Mouse (Mus musculus): ENCODE results near the gene Slc17a1. TPM values are rescaled to one million over a fixed set of nuclear protein-coding genes. Genes with fewer than 3 reads are reported as not detected.

Slc17a1 gene
- polyA plus RNA-seq, 1 experiment from 2014 or later: not detected

DNA sequence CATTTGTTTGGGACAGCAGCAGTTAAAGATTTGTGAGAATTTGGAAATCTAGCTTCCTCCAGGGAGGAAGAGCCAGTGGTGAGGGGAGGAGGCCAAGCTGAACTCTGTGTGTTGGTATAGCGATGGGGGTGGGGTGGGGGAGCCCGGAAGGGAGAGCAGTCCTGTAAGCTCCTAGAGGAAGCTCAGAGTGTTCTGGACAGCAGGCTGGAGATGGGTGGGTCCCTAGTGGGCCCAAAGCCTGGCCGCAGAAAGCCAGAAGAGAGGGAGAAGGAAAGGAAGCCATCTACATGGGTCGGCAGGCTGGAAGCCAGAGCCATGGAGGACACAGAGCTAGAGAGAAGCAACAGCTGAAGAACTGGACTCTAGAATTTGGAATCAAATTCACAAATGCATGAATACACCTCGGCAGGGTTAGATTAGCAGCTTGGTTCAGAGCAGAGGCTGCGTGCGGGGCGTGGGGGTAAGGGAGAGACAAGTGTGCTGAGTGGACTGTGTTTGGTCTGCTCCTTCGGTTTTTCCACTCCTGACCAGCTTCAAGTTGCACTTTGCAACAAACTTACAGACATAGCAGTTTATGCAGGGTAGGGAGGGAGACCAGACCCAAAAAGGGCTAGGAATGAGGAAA, 1.4 kb upstream of the Slc17a1 start:
- Histone ChIP-seq H3K9me3 (replicated peaks) (no peaks in the 10 kb centered on the region), H3K9ac (no peak overlapping the region), H3K4me3 (no peak overlapping the region), H3K27ac (no peak overlapping the region), H3K4me2 (replicated peaks) (no peak overlapping the region), H3K27me3 (no peaks in the 10 kb centered on the region), H3K4me1 (no peaks in the 10 kb centered on the region), H3K36me3 (no peaks in the 10 kb centered on the region)
- WGBS: 82% methylated on average over 9 of the region's 9 CpGs
- ATAC-seq (ENCODE audit: low FRiP score): no peak

GRCm38 (mm10) chr13:23867000-23867399, 550 bp upstream of the Slc17a1 start:
- Histone ChIP-seq H3K4me1 (no peaks in the 10 kb centered on the region), H3K36me3 (no peaks in the 10 kb centered on the region), H3K4me2 (replicated peaks) (no peak overlapping the region), H3K27me3 (no peaks in the 10 kb centered on the region), H3K27ac (no peak overlapping the region), H3K9ac (no peak overlapping the region), H3K9me3 (replicated peaks) (no peaks in the 10 kb centered on the region), H3K4me3 (no peak overlapping the region)
- no peak for ATAC-seq (ENCODE audit: low FRiP score)
- whole genome bisulfite sequencing: 92% methylated on average over 6 of the region's 6 CpGs

- H3K36me3 ChIP-seq: no peaks in the 10 kb centered on the region
- ATAC-seq (ENCODE audit: low FRiP score): no peak
- no peak overlapping the region for H3K4me2 ChIP-seq (replicated peaks)
- H3K27ac ChIP-seq: no peak overlapping the region
- WGBS: 88% methylated on average over 8 of the region's 8 CpGs
- H3K9me3 ChIP-seq (replicated peaks): no peaks in the 10 kb centered on the region
- H3K9ac ChIP-seq: no peak overlapping the region
- no peaks in the 10 kb centered on the region for H3K27me3 ChIP-seq
- no peak overlapping the region for H3K4me3 ChIP-seq
- H3K4me1 ChIP-seq: no peaks in the 10 kb centered on the region
These were observed 1.4 kb downstream of the Slc17a1 start for GRCm38 (mm10) chr13:23868790-23869533.

DNA sequence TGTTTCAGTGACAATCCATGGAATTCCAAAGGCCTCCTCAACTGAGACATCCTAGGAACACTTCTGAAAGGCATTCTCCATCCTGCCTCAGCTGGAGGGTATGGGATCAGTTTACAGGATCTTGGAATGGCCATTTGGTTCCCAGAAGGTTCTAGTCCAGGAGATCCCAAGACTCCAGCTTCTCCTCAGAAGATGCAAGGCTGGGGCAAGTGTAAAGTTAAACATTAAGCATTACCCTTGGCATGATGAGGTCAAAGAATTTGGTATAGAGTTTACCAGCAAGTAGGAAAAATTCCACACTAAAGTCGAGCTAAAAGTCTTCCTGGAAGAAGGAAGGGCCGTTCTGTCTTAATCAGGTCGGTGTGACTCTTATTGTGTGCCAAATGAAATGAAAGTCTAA, 2.4 kb downstream of the Slc17a1 start:
- Histone ChIP-seq H3K9ac (no peak overlapping the region), H3K27ac (no peak overlapping the region), H3K27me3 (no peaks in the 10 kb centered on the region), H3K36me3 (no peaks in the 10 kb centered on the region), H3K9me3 (replicated peaks) (no peaks in the 10 kb centered on the region), H3K4me3 (no peak overlapping the region), H3K4me1 (no peaks in the 10 kb centered on the region), H3K4me2 (replicated peaks) (no peak overlapping the region)
- WGBS: 89% methylated on average over 3 of the region's 3 CpGs
- no peak for ATAC-seq (ENCODE audit: low FRiP score)

DNA sequence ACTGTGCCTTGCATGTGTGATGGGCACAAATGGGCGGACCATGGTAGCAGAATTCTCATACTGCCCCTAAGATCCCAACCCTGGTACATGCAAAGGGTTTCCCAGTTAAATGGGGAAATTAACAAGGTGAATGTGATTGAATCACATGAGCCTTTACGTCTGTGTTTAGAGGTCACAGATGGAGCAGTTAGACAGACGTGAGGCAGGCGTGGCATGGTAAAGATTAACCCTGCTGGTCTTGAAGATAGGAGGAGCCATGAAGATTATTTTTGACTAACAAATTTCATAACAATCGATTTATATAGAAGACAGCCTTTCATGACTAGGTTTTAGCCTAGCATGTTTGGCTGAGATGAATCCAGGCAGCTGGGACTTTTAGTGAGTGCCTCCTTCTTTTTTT, 5.6 kb downstream of the Slc17a1 start:
- H3K4me1 ChIP-seq: no peaks in the 10 kb centered on the region
- H3K9me3 ChIP-seq (replicated peaks): no peaks in the 10 kb centered on the region
- no peak overlapping the region for H3K4me3 ChIP-seq
- H3K27ac ChIP-seq: no peak overlapping the region
- H3K36me3 ChIP-seq: no peaks in the 10 kb centered on the region
- ATAC-seq (ENCODE audit: low FRiP score): no peak
- no peaks in the 10 kb centered on the region for H3K27me3 ChIP-seq
- no peak overlapping the region for H3K9ac ChIP-seq
- 83% methylated on average over 5 of the region's 5 CpGs for WGBS
- no peak overlapping the region for H3K4me2 ChIP-seq (replicated peaks)

DNA sequence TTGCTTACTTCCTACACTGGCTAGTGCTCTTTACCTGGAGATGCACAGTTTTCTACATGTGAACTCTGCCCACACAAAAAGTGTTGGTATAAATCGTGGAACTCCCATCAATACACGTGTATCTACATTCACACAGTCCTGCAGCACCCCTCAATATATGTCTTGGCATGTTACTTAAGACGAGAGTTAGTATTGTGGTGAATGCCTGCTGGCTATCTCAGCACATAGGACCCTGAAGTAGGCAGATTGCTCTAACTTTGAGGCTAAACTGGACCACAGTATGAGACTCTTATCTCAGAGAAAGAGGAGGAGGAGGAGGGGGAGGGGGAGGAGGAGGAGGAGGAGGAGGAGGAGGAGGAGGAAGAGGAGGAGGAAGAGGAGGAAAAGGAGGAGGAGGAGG, 11.6 kb downstream of the Slc17a1 start:
- H3K9ac ChIP-seq: no peak overlapping the region
- no peak overlapping the region for H3K4me3 ChIP-seq
- no peaks in the 10 kb centered on the region for H3K9me3 ChIP-seq (replicated peaks)
- H3K4me2 ChIP-seq (replicated peaks): no peak overlapping the region
- no peak overlapping the region for H3K27ac ChIP-seq
- H3K27me3 ChIP-seq: no peaks in the 10 kb centered on the region
- H3K36me3 ChIP-seq: no peaks in the 10 kb centered on the region
- ATAC-seq (ENCODE audit: low FRiP score): no peak
- no peaks in the 10 kb centered on the region for H3K4me1 ChIP-seq
- 79% methylated on average over 3 of the region's 3 CpGs for WGBS

DNA sequence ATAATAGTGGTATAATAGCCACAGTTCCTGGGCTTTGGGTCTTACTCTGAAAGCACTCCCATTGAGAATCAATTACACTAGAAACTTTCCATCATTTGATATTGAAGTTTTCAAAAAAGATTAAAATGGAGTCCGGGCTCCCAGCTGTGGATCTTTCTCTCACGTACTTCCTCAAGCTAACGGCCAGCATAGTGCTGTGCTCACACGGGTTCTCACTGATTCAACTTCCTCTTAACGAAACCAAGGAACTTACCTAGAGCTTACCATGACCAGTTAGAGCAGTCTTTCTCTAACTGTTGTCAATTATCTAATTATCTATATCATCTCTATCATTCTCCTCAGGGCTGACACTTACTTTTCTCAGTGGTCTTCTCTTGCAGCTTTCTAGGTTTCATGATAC, 12.1 kb downstream of the Slc17a1 start:
- WGBS: 92% methylated on average over 5 of the region's 5 CpGs
- Histone ChIP-seq H3K4me3 (no peak overlapping the region), H3K36me3 (no peaks in the 10 kb centered on the region), H3K27ac (no peak overlapping the region), H3K9me3 (replicated peaks) (no peaks in the 10 kb centered on the region), H3K4me2 (replicated peaks) (no peak overlapping the region), H3K4me1 (no peaks in the 10 kb centered on the region), H3K27me3 (no peaks in the 10 kb centered on the region), H3K9ac (no peak overlapping the region)
- ATAC-seq (ENCODE audit: low FRiP score): no peak

DNA sequence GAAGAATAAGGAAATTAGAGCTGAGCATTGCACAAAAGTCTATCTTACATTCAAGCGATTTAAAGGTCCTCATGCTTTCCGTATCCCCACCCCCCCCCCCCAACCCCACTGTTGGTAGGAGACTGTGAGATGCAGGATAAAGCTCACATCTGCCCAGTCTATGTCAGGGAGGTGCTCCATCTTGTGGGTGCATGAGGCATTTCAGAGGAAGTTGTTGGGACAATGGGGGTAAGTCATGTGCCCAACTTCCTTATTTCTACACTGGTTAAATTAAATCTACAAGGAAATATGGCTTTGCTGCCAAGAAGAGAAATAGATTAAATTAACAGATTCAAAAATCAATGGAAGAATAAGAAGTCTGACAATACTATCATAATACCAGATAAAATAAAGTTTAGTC, 18.0 kb downstream of the Slc17a1 start:
- Histone ChIP-seq H3K27me3 (no peaks in the 10 kb centered on the region), H3K27ac (no peak overlapping the region), H3K9me3 (replicated peaks) (no peaks in the 10 kb centered on the region), H3K36me3 (no peaks in the 10 kb centered on the region), H3K4me1 (no peaks in the 10 kb centered on the region), H3K4me3 (no peak overlapping the region), H3K4me2 (replicated peaks) (no peak overlapping the region), H3K9ac (no peak overlapping the region)
- WGBS: 47% methylated on average over 2 of the region's 2 CpGs
- ATAC-seq (ENCODE audit: low FRiP score): no peak

- Histone ChIP-seq H3K4me2 (replicated peaks) (no peak overlapping the region), H3K27ac (no peak overlapping the region), H3K36me3 (no peaks in the 10 kb centered on the region), H3K4me3 (no peak overlapping the region), H3K9me3 (replicated peaks) (no peaks in the 10 kb centered on the region), H3K4me1 (no peaks in the 10 kb centered on the region), H3K27me3 (no peaks in the 10 kb centered on the region), H3K9ac (no peak overlapping the region)
- no peak for ATAC-seq (ENCODE audit: low FRiP score)
- WGBS: 84% methylated on average over 3 of the region's 3 CpGs
These were observed 19.6 kb downstream of the Slc17a1 start for GRCm38 (mm10) chr13:23887026-23887725.

DNA sequence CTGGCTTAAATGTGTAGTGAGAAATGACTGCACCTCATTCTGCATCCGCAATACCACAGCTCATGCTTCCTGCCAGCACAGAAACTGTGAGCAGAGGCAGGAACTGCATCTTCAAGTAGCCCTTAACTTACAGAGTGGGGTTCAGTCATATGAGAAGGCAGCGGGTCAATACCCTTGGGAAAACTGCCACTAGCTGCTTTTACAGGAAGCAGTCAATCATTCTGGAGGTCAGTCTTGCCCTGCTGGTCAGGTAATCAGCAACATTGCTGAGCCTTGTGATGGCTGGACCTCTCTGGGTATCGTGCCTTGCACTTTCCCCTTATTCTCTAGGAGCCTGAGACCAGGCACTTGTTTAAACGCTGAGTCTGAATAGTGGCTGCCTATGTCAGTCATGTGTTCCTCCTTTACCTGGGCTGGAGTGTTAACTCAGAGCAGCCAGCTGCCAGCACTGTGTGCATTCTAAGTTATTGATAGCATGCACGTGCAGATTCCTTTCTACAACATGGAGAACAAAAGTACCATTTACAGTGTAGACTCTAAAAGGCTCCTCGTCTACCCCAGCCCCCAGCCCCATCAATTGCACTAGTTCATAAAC, 21.6 kb downstream of the Slc17a1 start:
- Histone ChIP-seq H3K9ac (no peak overlapping the region), H3K27ac (no peak overlapping the region), H3K4me3 (no peak overlapping the region), H3K9me3 (replicated peaks) (no peaks in the 10 kb centered on the region), H3K27me3 (no peaks in the 10 kb centered on the region), H3K4me1 (peaks cover 9% of the 10 kb centered on the region; the same call in 1 of the 2 replicates), H3K4me2 (replicated peaks) (no peak overlapping the region), H3K36me3 (no peaks in the 10 kb centered on the region)
- 60% methylated on average over 6 of the region's 6 CpGs for WGBS
- ATAC-seq (ENCODE audit: low FRiP score): no peak

GRCm38 (mm10) chr13:23892592-23893268, 25.2 kb downstream of the Slc17a1 start:
- peaks cover 9% of the 10 kb centered on the region; the same call in 1 of the 2 replicates for H3K4me1 ChIP-seq
- H3K27me3 ChIP-seq: no peaks in the 10 kb centered on the region
- no peak overlapping the region for H3K4me3 ChIP-seq
- WGBS: 22% methylated on average over 9 of the region's 9 CpGs
- ATAC-seq (ENCODE audit: low FRiP score): no peak
- no peaks in the 10 kb centered on the region for H3K9me3 ChIP-seq (replicated peaks)
- H3K36me3 ChIP-seq: no peaks in the 10 kb centered on the region
- H3K4me2 ChIP-seq (replicated peaks): 0 out of 2 replicates have a peak overlapping the region, but pooled peaks have one; percentile 8
- H3K9ac ChIP-seq: no peak overlapping the region
- H3K27ac ChIP-seq: no peak overlapping the region

DNA sequence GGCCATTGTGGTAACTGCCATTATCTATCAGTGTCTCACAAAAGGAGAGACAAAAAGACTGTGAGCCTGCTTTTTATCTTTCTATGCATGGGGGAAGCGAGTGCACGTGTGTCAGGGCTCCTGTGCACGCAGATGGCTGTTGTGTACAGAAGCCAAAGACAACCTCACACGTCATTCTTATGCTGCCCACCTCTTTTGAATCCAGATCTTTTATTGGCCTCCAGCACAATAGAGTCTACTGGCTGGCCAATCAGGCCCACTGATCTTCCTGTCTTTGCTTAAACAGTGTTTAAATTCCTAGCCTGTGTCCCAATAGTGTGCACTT, 25.7 kb downstream of the Slc17a1 start:
- 0 out of 2 replicates have a peak overlapping the region, but pooled peaks have one; percentile 8 for H3K4me2 ChIP-seq (replicated peaks)
- no peak overlapping the region for H3K27ac ChIP-seq
- H3K27me3 ChIP-seq: no peaks in the 10 kb centered on the region
- ATAC-seq (ENCODE audit: low FRiP score): peak; percentile 68
- H3K9me3 ChIP-seq (replicated peaks): no peaks in the 10 kb centered on the region
- WGBS: 28% methylated on average over 4 of the region's 4 CpGs
- H3K4me1 ChIP-seq: peaks cover 9% of the 10 kb centered on the region; the same call in 1 of the 2 replicates
- no peak overlapping the region for H3K4me3 ChIP-seq
- no peak overlapping the region for H3K9ac ChIP-seq
- H3K36me3 ChIP-seq: no peaks in the 10 kb centered on the region
